Comparison of ENCODE assay signal across 19 mouse cellular contexts in the genomic region with DNA sequence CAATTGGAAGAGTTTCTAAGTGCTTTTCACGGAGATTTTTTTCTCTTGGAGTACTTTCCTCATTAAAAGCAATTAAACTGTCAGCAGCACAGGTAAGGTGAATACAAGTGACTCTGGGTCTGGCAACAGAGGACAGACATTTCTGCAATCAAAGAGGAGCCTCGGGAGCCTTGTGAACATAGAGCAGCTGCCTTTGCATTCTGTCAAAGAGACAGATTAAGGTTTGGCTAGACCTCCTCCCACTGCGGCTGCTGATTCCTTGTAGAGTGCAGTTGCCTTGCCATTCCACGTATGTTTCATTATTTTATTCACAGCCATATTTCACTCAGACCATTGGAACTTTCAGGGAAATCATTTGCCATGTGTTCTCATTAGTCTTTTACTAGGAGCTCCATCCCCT.
DNase-seq lines count a peak whose midpoint lies in the region; ATAC-seq and TF ChIP-seq lines count a peak whose summit lies in the region.
"Had no signal": no experiment of that assay in that cellular context is flagged by ENCODE, and none has a peak within 500 bp of the region (broad histone marks: within the 10 kb centered on the region; RNA-seq: fewer than 3 reads in every experiment).

No protein-coding gene starts in this region.

- no peak overlapping the region for H3K9ac ChIP-seq in forebrain, postnatal 0 days
- H3K9ac ChIP-seq in forebrain, embryonic 13.5 days = no peak overlapping the region
- H3K9ac ChIP-seq in midbrain, embryonic 14.5 days (replicated peaks; ENCODE audit: low read length) = no peak overlapping the region
- no peak overlapping the region for H3K9ac ChIP-seq in midbrain, embryonic 13.5 days (replicated peaks)
- H3K9ac ChIP-seq: liver, postnatal 0 days had no signal

- H3K4me2 ChIP-seq in forebrain, postnatal 0 days (ENCODE audit: low read depth) = no peak overlapping the region
- H3K4me2 ChIP-seq in forebrain, embryonic 13.5 days = no peak overlapping the region
- no peak overlapping the region for H3K4me2 ChIP-seq in midbrain, embryonic 14.5 days (ENCODE audit: low read length)
- no peak overlapping the region for H3K4me2 ChIP-seq in midbrain, embryonic 13.5 days (replicated peaks)

- no peak for TF ChIP-seq CTCF in forebrain, postnatal 0 days (IDR thresholded peaks at IDR 0.05; ENCODE audit: low read depth)
- TF ChIP-seq CTCF in brain, embryonic 14.5 days (IDR thresholded peaks at IDR 0.05; ENCODE audit: borderline replicate concordance, extremely low read depth, insufficient read depth, insufficient read length) = no peak

- H3K4me3 ChIP-seq in forebrain, postnatal 0 days (ENCODE audit: low read depth, low read length) = no peak overlapping the region
- no peak overlapping the region for H3K4me3 ChIP-seq in forebrain, embryonic 13.5 days
- no peak overlapping the region for H3K4me3 ChIP-seq in midbrain, embryonic 14.5 days (replicated peaks; ENCODE audit: low read depth, low read length)
- H3K4me3 ChIP-seq in midbrain, embryonic 13.5 days (replicated peaks) = no peak overlapping the region
- H3K4me3 ChIP-seq: embryonic facial prominence, embryonic 10.5 days; heart, embryonic 10.5 days; megakaryocyte, embryonic 14.5 days had no signal

- H3K27ac ChIP-seq in forebrain, postnatal 0 days (ENCODE audit: low read depth, low read length) = no peak overlapping the region
- H3K27ac ChIP-seq in forebrain, embryonic 13.5 days = no peak overlapping the region
- H3K27ac ChIP-seq in midbrain, embryonic 14.5 days (replicated peaks; ENCODE audit: low read depth, low read length) = no peak overlapping the region
- H3K27ac ChIP-seq in midbrain, embryonic 13.5 days = no peak overlapping the region
- H3K27ac ChIP-seq: embryonic facial prominence, embryonic 10.5 days; heart, embryonic 10.5 days had no signal

- H3K9me3 ChIP-seq in forebrain, postnatal 0 days (ENCODE audit: low read length) = no peaks in the 10 kb centered on the region
- no peaks in the 10 kb centered on the region for H3K9me3 ChIP-seq in forebrain, embryonic 13.5 days (replicated peaks)
- H3K9me3 ChIP-seq in midbrain, embryonic 14.5 days (ENCODE audit: control insufficient read depth, low read length) = no peaks in the 10 kb centered on the region
- H3K9me3 ChIP-seq in midbrain, embryonic 13.5 days = no peaks in the 10 kb centered on the region
- H3K9me3 ChIP-seq: embryonic facial prominence, embryonic 10.5 days; heart, embryonic 10.5 days; megakaryocyte, embryonic 14.5 days had no signal

- H3K4me1 ChIP-seq in forebrain, postnatal 0 days (ENCODE audit: insufficient read depth) = no peaks in the 10 kb centered on the region
- no peaks in the 10 kb centered on the region for H3K4me1 ChIP-seq in forebrain, embryonic 13.5 days
- no peaks in the 10 kb centered on the region for H3K4me1 ChIP-seq in midbrain, embryonic 14.5 days (ENCODE audit: control insufficient read depth, insufficient read depth, low read length)
- no peaks in the 10 kb centered on the region for H3K4me1 ChIP-seq in midbrain, embryonic 13.5 days (replicated peaks)
- H3K4me1 ChIP-seq: embryonic facial prominence, embryonic 10.5 days; heart, embryonic 10.5 days; megakaryocyte, embryonic 14.5 days had no signal

- WGBS in forebrain, postnatal 0 days = 43% methylated on average over 4 of the region's 4 CpGs
- WGBS in forebrain, embryonic 13.5 days = 63% methylated on average over 4 of the region's 4 CpGs
- WGBS in midbrain, embryonic 14.5 days = 66% methylated on average over 4 of the region's 4 CpGs
- WGBS in midbrain, embryonic 13.5 days = 71% methylated on average over 4 of the region's 4 CpGs

- no peak for DNase-seq in forebrain, postnatal 0 days
- peak; percentile 13 for DNase-seq in midbrain, embryonic 14.5 days
- DNase-seq in brain, embryonic 14.5 days (ENCODE audit: low read depth) = peak; percentile 53
- DNase-seq in mesoderm, embryonic 11.5 days (ENCODE audit: low read depth, low spot score) = peak; percentile 13
- no peak for DNase-seq in thymus, postnatal 4 days
- DNase-seq: cerebellum, postnatal 10 days; gastrocnemius, postnatal 14 days; heart, postnatal 10 days; kidney, adult 9 months; kidney, postnatal 4 days; liver; liver, postnatal 0 days; lung, postnatal 14 days had no signal

- no peaks in the 10 kb centered on the region for H3K36me3 ChIP-seq in forebrain, postnatal 0 days (ENCODE audit: insufficient read depth)
- H3K36me3 ChIP-seq in forebrain, embryonic 13.5 days (ENCODE audit: poor library complexity, severe bottlenecking) = no peaks in the 10 kb centered on the region
- H3K36me3 ChIP-seq in midbrain, embryonic 14.5 days (ENCODE audit: control insufficient read depth, insufficient read depth, low read length) = no peaks in the 10 kb centered on the region
- no peaks in the 10 kb centered on the region for H3K36me3 ChIP-seq in midbrain, embryonic 13.5 days
- H3K36me3 ChIP-seq: embryonic facial prominence, embryonic 10.5 days; heart, embryonic 10.5 days had no signal

- TF ChIP-seq POLR2A in brain, embryonic 14.5 days (IDR thresholded peaks at IDR 0.05; ENCODE audit: borderline replicate concordance, extremely low read depth, insufficient read depth, insufficient read length, poor library complexity, severe bottlenecking) = no peak

- peak; percentile 61; the same call in 1 of the 2 replicates for ATAC-seq in forebrain, postnatal 0 days
- ATAC-seq in forebrain, embryonic 13.5 days = no peak
- no peak for ATAC-seq in midbrain, embryonic 14.5 days (ENCODE audit: low FRiP score, low TSS enrichment)
- no peak for ATAC-seq in midbrain, embryonic 13.5 days
- ATAC-seq: forebrain, embryonic 16.5 days; liver, postnatal 0 days had no signal

- no peaks in the 10 kb centered on the region for H3K27me3 ChIP-seq in forebrain, postnatal 0 days (ENCODE audit: insufficient read depth, low read length)
- H3K27me3 ChIP-seq in forebrain, embryonic 13.5 days = no peaks in the 10 kb centered on the region
- no peaks in the 10 kb centered on the region for H3K27me3 ChIP-seq in midbrain, embryonic 14.5 days (ENCODE audit: control insufficient read depth, insufficient read depth, low read length)
- no peaks in the 10 kb centered on the region for H3K27me3 ChIP-seq in midbrain, embryonic 13.5 days
- H3K27me3 ChIP-seq: megakaryocyte, embryonic 14.5 days had no signal

Comparison
In these comparisons a context has a peak if more than half of its experiments do, and no peak if none do; other contexts are left out.
1. DNase-seq: peak in midbrain, embryonic 14.5 days (single experiment), brain, embryonic 14.5 days (single experiment) and mesoderm, embryonic 11.5 days (single experiment); none in forebrain, postnatal 0 days (single experiment) and thymus, postnatal 4 days (single experiment).